Mouse (Mus musculus) heart, adult 9 months (tissue): ENCODE measurements around the gene Pitpnc1.

Experiments used
- DNase-seq, 2 experiments: peaks; one replicate each; pipeline ENCODE4 v3.0.0; 2022; ENCODE audit warnings: low spot score in 2 of 2

Pitpnc1 gene

GRCm38 (mm10) chr11:107327326-107327725 lies 143.2 kb downstream of the Pitpnc1 start:
- peak; percentile 36 to 60 for DNase-seq

GRCm38 (mm10) chr11:107325739-107326725 lies 144.5 kb downstream of the Pitpnc1 start:
- DNase-seq: no peak

GRCm38 (mm10) chr11:107325226-107325625 lies 145.3 kb downstream of the Pitpnc1 start:
- no peak for DNase-seq

GRCm38 (mm10) chr11:107323173-107323572 lies 147.3 kb downstream of the Pitpnc1 start:
- DNase-seq: no peak

- DNase-seq: no peak
These were observed 148.3 kb downstream of the Pitpnc1 start for GRCm38 (mm10) chr11:107322226-107322625.

GRCm38 (mm10) chr11:107321819-107322218 lies 148.7 kb downstream of the Pitpnc1 start:
- DNase-seq: no peak

GRCm38 (mm10) chr11:107319861-107320260 lies 150.6 kb downstream of the Pitpnc1 start:
- DNase-seq: no peak

- DNase-seq: peak; percentile 44 to 75
These were observed 152.7 kb downstream of the Pitpnc1 start for GRCm38 (mm10) chr11:107317653-107318281.

- DNase-seq: no peak
These were observed 155.0 kb downstream of the Pitpnc1 start for GRCm38 (mm10) chr11:107315475-107315874.

GRCm38 (mm10) chr11:107310338-107311121 lies 160.0 kb downstream of the Pitpnc1 start:
- no peak for DNase-seq

GRCm38 (mm10) chr11:107306170-107306569 lies 164.3 kb downstream of the Pitpnc1 start:
- DNase-seq: no peak

- no peak for DNase-seq
These were observed 168.4 kb downstream of the Pitpnc1 start for GRCm38 (mm10) chr11:107302141-107302540.

- no peak for DNase-seq
These were observed 170.3 kb downstream of the Pitpnc1 start for GRCm38 (mm10) chr11:107300235-107300634.

- no peak for DNase-seq
These were observed 170.9 kb downstream of the Pitpnc1 start for GRCm38 (mm10) chr11:107299511-107300120.

- no peak for DNase-seq
These were observed 174.3 kb downstream of the Pitpnc1 start for GRCm38 (mm10) chr11:107296176-107296575.

GRCm38 (mm10) chr11:107292036-107292435 lies 178.5 kb downstream of the Pitpnc1 start:
- DNase-seq: no peak

GRCm38 (mm10) chr11:107288186-107288563 lies 182.3 kb downstream of the Pitpnc1 start:
- no peak for DNase-seq

GRCm38 (mm10) chr11:107287215-107288185 lies 183.0 kb downstream of the Pitpnc1 start:
- DNase-seq: no peak

GRCm38 (mm10) chr11:107285731-107286130 lies 184.8 kb downstream of the Pitpnc1 start:
- no peak for DNase-seq

- DNase-seq: no peak
These were observed 186.9 kb downstream of the Pitpnc1 start for GRCm38 (mm10) chr11:107283632-107284031.
